Mouse (Mus musculus): ENCODE results near the gene Map3k14. TPM values are rescaled to one million over a fixed set of nuclear protein-coding genes. Genes with fewer than 3 reads are reported as not detected.

Map3k14 gene
- total RNA-seq, 2 experiments from 2014 or later, result 3.1 to 4.0 TPM

GRCm38 (mm10) chr11:103281784-103282183 lies 14.5 kb upstream of the Map3k14 start:
- DNase-seq (ENCODE audit: low spot score in 2 of 2), result no peak
- intact Hi-C loops (cut with DNase I), result no loop called here

GRCm38 (mm10) chr11:103276450-103276849 lies 9.2 kb upstream of the Map3k14 start:
- intact Hi-C loops (cut with DNase I), result no loop called here
- no peak for DNase-seq (ENCODE audit: low spot score in 2 of 2)

- intact Hi-C loops (cut with DNase I), result no loop called here
- DNase-seq (ENCODE audit: low spot score in 2 of 2), result no peak
Measured at GRCm38 (mm10) chr11:103272888-103273287, 5.6 kb upstream of the Map3k14 start.

- no peak for DNase-seq (ENCODE audit: low spot score in 2 of 2)
- intact Hi-C loops (cut with DNase I), result no loop called here
Measured at GRCm38 (mm10) chr11:103271979-103272378, 4.7 kb upstream of the Map3k14 start.

GRCm38 (mm10) chr11:103269426-103269825 lies 2.2 kb upstream of the Map3k14 start:
- DNase-seq (ENCODE audit: low spot score in 2 of 2), result no peak
- intact Hi-C loops (cut with DNase I), result loop anchor here (5.0 kb wide), 2 partner anchors 37 to 43 kb away; no protein-coding TSS in a partner anchor

GRCm38 (mm10) chr11:103268905-103269304 lies 1.6 kb upstream of the Map3k14 start:
- intact Hi-C loops (cut with DNase I), result loop anchor here (5.0 kb wide), 2 partner anchors 37 to 43 kb away; no protein-coding TSS in a partner anchor
- DNase-seq (ENCODE audit: low spot score in 2 of 2), result no peak

- intact Hi-C loops (cut with DNase I), result loop anchor here (5.0 kb wide), 2 partner anchors 36 to 44 kb away; no protein-coding TSS in a partner anchor
- no peak for DNase-seq (ENCODE audit: low spot score in 2 of 2)
Measured at GRCm38 (mm10) chr11:103268350-103268749, 1.1 kb upstream of the Map3k14 start.

GRCm38 (mm10) chr11:103266729-103267345 lies 435 bp downstream of the Map3k14 start:
- DNase-seq (ENCODE audit: low spot score in 2 of 2), result no peak
- intact Hi-C loops (cut with DNase I), result loop anchor here (2.0 to 5.0 kb wide), 3 partner anchors 35 to 58 kb away; no protein-coding TSS in a partner anchor

GRCm38 (mm10) chr11:103265856-103266255 lies 1.4 kb downstream of the Map3k14 start:
- no peak for DNase-seq (ENCODE audit: low spot score in 2 of 2)
- intact Hi-C loops (cut with DNase I), result loop anchor here (2.0 to 5.0 kb wide), 3 partner anchors 34 to 59 kb away; no protein-coding TSS in a partner anchor

- intact Hi-C loops (cut with DNase I), result loop anchor here (5.0 kb wide), 2 partner anchors 33 to 47 kb away; no protein-coding TSS in a partner anchor
- DNase-seq (ENCODE audit: low spot score in 2 of 2), result no peak
Measured at GRCm38 (mm10) chr11:103265211-103265610, 2.1 kb downstream of the Map3k14 start.

- intact Hi-C loops (cut with DNase I), result loop anchor here (5.0 kb wide), 2 partner anchors 32 to 48 kb away; no protein-coding TSS in a partner anchor
- no peak for DNase-seq (ENCODE audit: low spot score in 2 of 2)
Measured at GRCm38 (mm10) chr11:103264427-103265005, 2.8 kb downstream of the Map3k14 start.

- no peak for DNase-seq (ENCODE audit: low spot score in 2 of 2)
- intact Hi-C loops (cut with DNase I), result no loop called here
Measured at GRCm38 (mm10) chr11:103263551-103263950, 3.7 kb downstream of the Map3k14 start.

GRCm38 (mm10) chr11:103262412-103263267 lies 4.6 kb downstream of the Map3k14 start:
- DNase-seq (ENCODE audit: low spot score in 2 of 2), result no peak
- intact Hi-C loops (cut with DNase I), result no loop called here

GRCm38 (mm10) chr11:103261671-103262411 lies 5.4 kb downstream of the Map3k14 start:
- intact Hi-C loops (cut with DNase I), result no loop called here
- DNase-seq (ENCODE audit: low spot score in 2 of 2), result no peak

GRCm38 (mm10) chr11:103260515-103261192 lies 6.6 kb downstream of the Map3k14 start:
- DNase-seq (ENCODE audit: low spot score in 2 of 2), result no peak
- intact Hi-C loops (cut with DNase I), result no loop called here

- intact Hi-C loops (cut with DNase I), result no loop called here
- no peak for DNase-seq (ENCODE audit: low spot score in 2 of 2)
Measured at GRCm38 (mm10) chr11:103260034-103260433, 7.2 kb downstream of the Map3k14 start.

GRCm38 (mm10) chr11:103257938-103258481 lies 9.3 kb downstream of the Map3k14 start:
- intact Hi-C loops (cut with DNase I), result no loop called here
- no peak for DNase-seq (ENCODE audit: low spot score in 2 of 2)

GRCm38 (mm10) chr11:103253605-103254004 lies 13.7 kb downstream of the Map3k14 start:
- intact Hi-C loops (cut with DNase I), result no loop called here
- no peak for DNase-seq (ENCODE audit: low spot score in 2 of 2)

- no peak for DNase-seq (ENCODE audit: low spot score in 2 of 2)
- intact Hi-C loops (cut with DNase I), result no loop called here
Measured at GRCm38 (mm10) chr11:103252380-103252779, 14.9 kb downstream of the Map3k14 start.
